Mouse (Mus musculus) kidney, adult 10 weeks (tissue): Measurements from ENCODE around the gene Zfp420. TPM values are rescaled to one million over a fixed set of nuclear protein-coding genes. Genes with fewer than 3 reads are reported as not detected.

Experiments
- polyA plus RNA-seq: library from polyadenylated mRNA; stranded (reverse); fragments of 350-450 nt; fragmentation: Illumina TruSeq; extraction: RNeasy Lipid Tissue Mini Kit (QIAGEN cat#74804); gene quantifications from one replicate; pipeline ENCODE4 v1.2.3, GENCODE M21; 2014; ENCODE audit warnings: low read depth, low replicate concordance

Zfp420 gene
- polyA plus RNA-seq, result 18.5 TPM

DNA sequence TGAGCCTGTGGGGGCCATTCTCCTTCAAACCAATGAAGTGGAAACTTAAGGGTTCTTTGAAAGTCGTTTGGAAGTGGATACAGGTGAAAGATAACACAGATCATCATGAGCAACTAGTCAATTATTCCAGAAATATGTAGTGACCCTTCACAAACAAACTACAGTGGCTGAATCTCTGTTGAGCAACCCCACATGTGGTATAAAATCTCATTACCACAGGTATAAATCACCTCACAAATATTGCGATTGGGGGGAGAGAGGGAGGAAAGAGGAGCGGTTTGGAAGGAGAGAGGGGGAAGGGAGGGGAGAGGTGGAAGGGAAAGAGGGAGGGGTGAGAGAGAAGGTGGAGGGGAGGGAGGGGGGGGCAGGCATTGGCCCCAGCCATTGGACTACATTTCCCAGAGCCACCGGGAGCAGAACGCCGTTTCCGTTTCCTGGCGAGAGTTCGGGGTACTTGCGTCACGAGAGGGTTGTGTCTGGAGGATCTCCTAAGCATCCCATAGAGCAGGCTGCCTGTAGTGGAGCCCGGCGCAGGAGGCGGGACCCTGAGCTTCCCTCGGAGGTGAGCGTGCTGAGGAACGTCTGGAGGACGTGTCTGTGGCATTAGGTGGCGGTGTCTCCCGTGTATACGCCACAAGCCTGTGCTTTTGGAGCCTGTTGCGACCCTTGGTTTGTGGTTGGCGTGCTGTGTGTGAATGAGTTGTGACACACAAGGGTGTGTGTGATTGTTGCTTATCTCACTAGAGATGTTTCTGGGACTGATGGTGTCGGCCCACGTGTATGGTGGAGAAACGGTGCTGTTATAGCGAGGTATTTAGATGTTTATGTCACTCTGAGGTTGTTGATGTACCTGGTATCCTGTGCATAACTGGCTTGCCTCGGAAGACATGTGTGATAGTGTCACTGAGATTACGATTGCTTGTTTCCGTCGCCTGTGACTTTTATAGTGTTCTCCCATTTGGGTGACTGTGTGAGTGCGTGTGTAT, at the start of gene Zfp420:
Gene Zfp420 (plus strand): TSS at position 448 of the 986 bp plus-strand sequence.

DNA sequence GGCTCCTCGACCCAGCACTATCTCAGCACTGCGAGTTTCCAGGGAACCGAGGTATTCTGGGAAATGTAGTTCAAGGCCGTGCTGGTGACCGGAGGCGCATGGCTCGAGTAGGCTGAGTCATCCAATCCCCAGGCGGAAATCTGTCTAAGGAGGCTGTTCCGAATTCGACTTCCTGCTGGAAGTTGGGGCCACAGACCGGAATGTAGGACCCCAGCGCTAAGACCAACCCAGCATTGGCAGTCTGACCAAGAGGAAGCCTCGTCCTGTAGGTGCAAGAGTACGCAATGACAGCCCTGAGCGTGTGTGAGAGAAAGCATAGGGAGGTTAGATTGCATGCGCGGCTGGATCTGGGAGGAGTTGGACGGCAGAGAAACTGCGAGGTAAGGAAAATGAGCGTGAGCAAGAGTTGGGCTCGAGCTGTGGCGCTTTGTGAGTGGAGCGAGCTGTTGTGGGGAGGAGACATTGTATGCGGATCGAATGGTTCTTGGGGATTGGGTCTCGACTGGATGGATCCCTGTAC, 43.8 kb upstream of the Zfp420 start, which contains the start of gene Zfp790:
Gene Zfp790 (plus strand): TSS at position 205 of the 520 bp plus-strand sequence.

DNA sequence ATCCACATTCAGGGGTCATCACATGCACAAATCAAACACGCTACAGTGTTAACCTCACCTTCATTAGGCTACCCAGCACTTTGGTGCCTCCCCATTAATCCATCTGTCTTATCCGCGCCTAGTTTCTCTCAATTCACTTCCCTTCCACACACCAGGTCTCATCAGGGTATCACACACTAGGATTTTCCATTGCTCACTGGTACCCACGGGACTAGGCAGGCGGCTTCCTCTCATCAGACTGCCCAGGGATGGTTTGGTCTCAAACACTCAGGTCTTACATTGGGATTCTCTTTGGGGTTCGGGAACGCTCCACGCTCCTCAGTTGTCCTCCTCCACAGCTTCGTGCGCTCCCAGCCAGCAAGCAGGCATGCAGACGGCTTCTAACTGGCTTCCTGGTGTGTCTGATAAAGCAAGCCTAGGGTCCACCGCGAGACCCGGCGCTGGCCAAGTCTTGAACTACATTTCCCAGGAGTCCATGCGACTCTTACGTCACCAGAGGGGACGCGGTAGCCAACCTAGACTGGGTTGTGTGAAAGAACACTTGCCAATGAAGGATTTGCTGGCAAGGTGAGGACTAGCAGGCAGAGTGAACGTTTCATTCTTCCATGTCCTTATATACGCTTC, 6.4 kb upstream of the Zfp420 start, which contains the start of gene Zfp940:
Gene Zfp940 (minus strand): TSS at position 451 of the 624 bp plus-strand sequence.

DNA sequence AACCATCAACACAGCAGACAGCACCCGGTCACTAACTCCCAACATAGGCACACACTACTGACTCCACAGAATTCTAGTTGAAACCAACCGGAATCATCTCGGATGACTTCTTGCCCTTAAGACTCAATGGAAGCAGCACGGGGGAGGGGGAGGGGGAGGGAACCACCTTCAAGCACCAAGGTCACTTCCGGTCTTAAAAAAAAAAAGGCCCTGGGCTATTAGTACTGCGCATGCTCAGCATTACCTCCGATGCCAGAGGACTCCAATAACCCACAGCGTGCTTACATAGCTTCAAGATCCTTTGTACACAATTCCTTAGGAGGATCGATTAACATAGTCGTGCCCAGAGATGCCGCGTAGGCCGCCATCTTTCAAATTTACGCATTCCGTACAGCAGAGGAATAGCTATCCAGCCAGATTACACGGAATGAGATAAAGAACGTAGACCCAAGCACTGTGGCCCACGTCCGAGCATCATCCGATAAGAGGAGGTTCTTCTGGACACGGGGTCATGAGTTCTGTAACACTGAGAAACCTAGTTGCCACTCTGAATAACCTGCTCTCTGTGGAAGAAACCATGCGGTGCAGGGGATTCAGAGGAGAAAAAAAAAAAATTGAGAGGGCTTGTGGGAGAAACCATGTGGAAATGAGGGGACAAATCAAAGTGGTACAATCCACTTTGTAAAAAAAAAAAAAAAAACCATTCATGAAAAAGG, 46.3 kb downstream of the Zfp420 start, which contains the start of gene Zfp27:
Gene Zfp27 (minus strand): TSS at position 607 of the 716 bp plus-strand sequence.

DNA sequence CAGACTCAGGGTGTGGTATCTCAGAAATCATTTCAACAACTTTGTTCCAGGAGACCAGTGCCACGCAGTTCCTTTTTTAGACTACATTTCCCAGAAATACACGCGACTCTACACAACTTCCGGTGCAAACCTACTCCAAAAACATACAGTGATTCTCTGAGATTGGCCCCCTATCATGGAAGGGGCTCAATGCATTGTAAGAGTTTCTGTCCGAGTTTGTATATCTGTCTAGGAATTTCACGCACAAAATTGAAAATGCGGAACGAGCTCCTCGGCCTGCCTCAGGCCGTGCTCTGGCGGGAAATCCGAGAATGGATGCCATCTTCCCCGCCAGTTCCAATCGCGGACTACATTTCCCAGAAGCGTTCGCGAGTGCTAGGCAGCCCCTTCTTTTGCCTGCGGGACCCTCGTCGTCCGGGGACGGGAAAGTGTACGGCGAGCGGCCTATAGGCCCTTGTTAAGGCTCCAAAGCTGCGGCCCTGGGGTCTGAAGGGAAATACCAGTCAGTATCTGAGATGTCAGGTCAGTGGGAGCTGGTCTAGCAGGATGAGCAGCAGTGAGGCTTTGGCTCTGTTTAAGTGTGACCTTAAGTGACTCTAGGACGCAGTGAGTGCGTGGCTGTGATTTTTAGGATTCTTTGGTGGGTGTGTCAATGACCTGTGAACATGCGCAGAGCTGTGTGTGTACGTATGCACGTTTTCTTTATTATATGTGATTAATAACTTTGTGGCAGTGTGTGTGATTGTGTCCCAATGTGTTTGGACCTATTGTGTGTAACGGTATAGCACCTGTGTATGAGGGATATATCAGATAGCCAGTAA, 48.6 kb downstream of the Zfp420 start, which contains the start of gene Zfp383:
Gene Zfp383 (plus strand): TSS at position 94 of the 821 bp plus-strand sequence.

Other genes with a start within 250 kb of the Zfp420 start
- not detected for gene Catsperg2, start 132.9 kb upstream of the Zfp420 start, polyA plus RNA-seq
- gene Zfp84, start 91.4 kb upstream of the Zfp420 start, polyA plus RNA-seq, result 12.8 TPM
- gene Zfp30, start 76.0 kb upstream of the Zfp420 start, polyA plus RNA-seq, result 5.0 TPM
- gene Zfp790, start 43.9 kb upstream of the Zfp420 start, polyA plus RNA-seq, result 9.7 TPM
- gene Zfp940, start 6.3 kb upstream of the Zfp420 start, polyA plus RNA-seq, result 3.6 TPM
- gene Zfp27, start 46.6 kb downstream of the Zfp420 start, polyA plus RNA-seq, result 4.6 TPM
- 10.3 TPM for gene Zfp383, start 48.2 kb downstream of the Zfp420 start, polyA plus RNA-seq
- 10.1 TPM for gene Zfp74, start 94.1 kb downstream of the Zfp420 start, polyA plus RNA-seq
- gene Zfp568, start 124.0 kb downstream of the Zfp420 start, polyA plus RNA-seq, result 6.0 TPM
- 3.1 TPM for gene Zfp14, start 191.4 kb downstream of the Zfp420 start, polyA plus RNA-seq
- 2.0 TPM for gene Zfp82, start 212.9 kb downstream of the Zfp420 start, polyA plus RNA-seq
- not detected for gene Gm26920, start 230.4 kb downstream of the Zfp420 start, polyA plus RNA-seq
- 1.9 TPM for gene Zfp566, start 230.5 kb downstream of the Zfp420 start, polyA plus RNA-seq
- 97.5 TPM for gene Zfp260, start 234.8 kb downstream of the Zfp420 start, polyA plus RNA-seq